Mouse (Mus musculus) testis, adult 2 months (tissue): ENCODE data around the gene Rbp1.

Experiments used
- CTCF ChIP-seq: fragments of 200-500 bp; IDR thresholded peaks from 2 replicates; pipeline ENCODE4 v1.5.1; 2012; ENCODE audit warnings: low read depth, mild to moderate bottlenecking, inconsistent platforms, low read length, moderate library complexity; ENCODE audit not compliant: control insufficient read depth, insufficient read depth, insufficient replicate concordance
- POLR2A ChIP-seq: fragments of 200-500 bp; IDR thresholded peaks from 2 replicates; pipeline ENCODE4 v1.6.1; 2012; ENCODE audit warnings: low read depth, mild to moderate bottlenecking, inconsistent platforms, low read length, moderate library complexity; ENCODE audit not compliant: control insufficient read depth

GRCm38 (mm10) chr9:98423691-98424090 is 930 bp downstream of the Rbp1 start:
- no peak for TF ChIP-seq CTCF
- TF ChIP-seq POLR2A, result no peak
